Mouse (Mus musculus) E14TG2a.4 (cell line): ENCODE measurements around the gene Ak9.
A peak's percentile ranks its signal among the peaks of the same experiment; 100 is the strongest.

Experiments
- H3K27me3 ChIP-seq: 2 replicates; pipeline ENCODE4 v1.6.1; 2014; ENCODE audit warnings: low read length, control low read depth; ENCODE audit not compliant: insufficient read depth
- H3K36me3 ChIP-seq: 2 replicates; pipeline ENCODE4 v1.6.1; 2014; ENCODE audit warnings: low read length, control low read depth; ENCODE audit not compliant: insufficient read depth
- H3K4me1 ChIP-seq: replicated peaks from 2 replicates; pipeline ENCODE4 v1.6.1; 2014; ENCODE audit warnings: low read depth, low read length, control low read depth
- H3K4me3 ChIP-seq: replicated peaks from 2 replicates; pipeline ENCODE4 v1.5.1; 2014; ENCODE audit warnings: mild to moderate bottlenecking, low read length
- H3K9me3 ChIP-seq: 2 replicates; pipeline ENCODE4 v1.6.1; 2014; ENCODE audit warnings: low read length, control low read depth
- CTCF ChIP-seq: conservative IDR thresholded peaks from 2 replicates; pipeline ENCODE4 v1.5.1; 2014; ENCODE audit warnings: low read length
- NANOG ChIP-seq: IDR thresholded peaks from 2 replicates; pipeline ENCODE4 v1.6.1; 2014; ENCODE audit warnings: borderline replicate concordance, low read length, mixed read lengths
- POU5F1 ChIP-seq: IDR thresholded peaks from 2 replicates; pipeline ENCODE4 v1.6.1; 2014; ENCODE audit warnings: low read length, borderline replicate concordance

Ak9 gene

DNA sequence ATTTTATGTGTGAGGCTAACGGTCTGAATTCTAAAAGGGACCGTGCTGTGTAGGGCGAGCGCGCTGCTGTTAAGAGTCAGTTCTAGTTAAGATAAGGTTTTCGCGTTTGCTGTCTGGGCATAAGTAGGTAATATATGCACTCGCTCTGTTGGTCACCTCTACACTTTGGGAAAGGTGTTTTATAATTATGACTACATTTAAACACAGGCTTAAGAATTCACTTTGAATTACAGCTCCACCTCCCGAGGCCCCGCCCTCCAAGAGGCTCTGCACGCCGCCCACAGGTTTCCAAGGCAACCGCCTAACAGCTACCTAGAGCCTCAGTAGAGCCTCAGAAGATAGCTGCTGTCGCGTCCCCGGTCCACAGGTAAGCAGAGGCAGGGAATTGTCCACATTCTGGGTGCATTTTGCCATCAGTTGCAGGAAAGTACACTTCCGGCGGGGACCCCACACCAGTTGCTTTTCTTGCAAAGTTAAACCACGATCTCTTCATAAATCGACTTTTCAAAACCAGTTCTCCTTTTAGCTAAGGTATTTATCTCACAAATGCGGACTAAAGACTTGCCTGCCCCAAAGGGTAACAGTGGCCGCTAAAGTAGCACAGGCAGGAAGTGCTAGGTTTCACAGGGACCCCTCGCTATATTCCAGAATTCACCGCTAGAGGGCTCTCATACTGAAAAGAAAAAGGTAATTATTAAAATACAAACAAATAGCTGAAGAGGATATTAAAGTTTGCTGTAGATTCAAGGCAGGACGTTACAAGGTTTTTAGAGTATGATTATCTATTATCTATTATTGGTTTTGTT is at the start of gene Ak9:
Gene Ak9, plus strand, starts transcription at position 342 of the 806 bp plus-strand sequence.
- Histone ChIP-seq H3K9me3 (peaks cover 22% of the 10 kb centered on the region), H3K4me3 (peak within 1 kb of the TSS; percentile 98), H3K4me1 (peaks cover 44% of the 10 kb centered on the region), H3K36me3 (no peaks in the 10 kb centered on the region), H3K27me3 (no peaks in the 10 kb centered on the region)
- TF ChIP-seq CTCF (peak; percentile 94), POU5F1 (no peak)

- H3K9me3 ChIP-seq = no peaks in the 10 kb centered on the region
- no peak for TF ChIP-seq NANOG
- no peak for TF ChIP-seq POU5F1
- TF ChIP-seq CTCF = no peak
- no peaks in the 10 kb centered on the region for H3K27me3 ChIP-seq
- H3K4me3 ChIP-seq = no peak overlapping the region
- H3K4me1 ChIP-seq = peaks cover 14% of the 10 kb centered on the region
- H3K36me3 ChIP-seq = peaks cover 60% of the 10 kb centered on the region
Observed at GRCm38 (mm10) chr10:41260243-41261006, 43.4 kb upstream of the Ak9 start.

DNA sequence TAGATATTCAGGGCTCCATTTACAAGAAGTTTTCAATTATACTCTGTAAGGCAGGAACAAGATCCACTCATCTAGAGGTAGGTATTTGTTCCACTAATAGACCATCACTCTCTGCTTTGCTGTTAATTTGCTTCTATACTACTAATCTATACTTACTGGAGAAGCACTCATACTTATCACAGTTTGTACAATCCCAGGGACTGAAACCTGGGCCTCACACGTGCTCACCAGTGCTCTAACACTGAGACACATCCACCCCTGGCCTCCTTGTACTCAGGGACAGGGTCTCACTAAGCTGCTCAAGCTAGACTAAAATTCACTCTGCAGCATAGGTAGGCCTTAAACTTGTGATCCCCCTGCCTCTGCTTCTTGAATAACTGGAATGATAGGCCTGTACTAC is 42.6 kb upstream of the Ak9 start:
- Histone ChIP-seq H3K36me3 (peaks cover 54% of the 10 kb centered on the region), H3K4me3 (no peak overlapping the region), H3K27me3 (no peaks in the 10 kb centered on the region), H3K4me1 (peaks cover 14% of the 10 kb centered on the region), H3K9me3 (no peaks in the 10 kb centered on the region)
- no peak for TF ChIP-seq POU5F1
- TF ChIP-seq CTCF = no peak
- TF ChIP-seq NANOG = no peak

DNA sequence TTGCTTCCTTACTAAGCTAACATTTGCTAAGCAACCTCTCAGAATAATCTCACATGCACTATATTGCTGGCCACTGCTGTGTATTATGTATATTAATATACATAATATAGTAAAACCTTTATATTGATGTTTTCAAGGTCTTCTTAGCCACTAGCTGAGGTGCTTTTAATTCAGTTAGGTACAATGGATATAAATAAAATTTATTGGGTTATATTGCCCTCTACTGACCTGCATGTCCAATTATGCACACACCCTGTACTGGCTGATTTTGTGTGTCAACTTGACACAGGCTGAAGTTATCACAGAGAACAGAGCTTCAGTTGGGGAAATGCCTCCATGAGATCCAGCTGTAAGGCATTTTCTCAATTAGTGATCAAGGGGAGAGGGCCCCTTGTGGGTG is 41.9 kb upstream of the Ak9 start:
- no peak for TF ChIP-seq CTCF
- no peak for TF ChIP-seq NANOG
- no peak for TF ChIP-seq POU5F1
- no peaks in the 10 kb centered on the region for H3K9me3 ChIP-seq
- H3K36me3 ChIP-seq = peaks cover 59% of the 10 kb centered on the region
- no peak overlapping the region for H3K4me3 ChIP-seq
- H3K4me1 ChIP-seq = peaks cover 10% of the 10 kb centered on the region
- H3K27me3 ChIP-seq = no peaks in the 10 kb centered on the region

GRCm38 (mm10) chr10:41271860-41272259 is 31.9 kb upstream of the Ak9 start:
- Histone ChIP-seq H3K36me3 (peaks cover 53% of the 10 kb centered on the region), H3K27me3 (no peaks in the 10 kb centered on the region), H3K4me1 (no peaks in the 10 kb centered on the region), H3K4me3 (no peak overlapping the region), H3K9me3 (no peaks in the 10 kb centered on the region)
- no peak for TF ChIP-seq POU5F1
- TF ChIP-seq CTCF = peak; percentile 66
- TF ChIP-seq NANOG = no peak

DNA sequence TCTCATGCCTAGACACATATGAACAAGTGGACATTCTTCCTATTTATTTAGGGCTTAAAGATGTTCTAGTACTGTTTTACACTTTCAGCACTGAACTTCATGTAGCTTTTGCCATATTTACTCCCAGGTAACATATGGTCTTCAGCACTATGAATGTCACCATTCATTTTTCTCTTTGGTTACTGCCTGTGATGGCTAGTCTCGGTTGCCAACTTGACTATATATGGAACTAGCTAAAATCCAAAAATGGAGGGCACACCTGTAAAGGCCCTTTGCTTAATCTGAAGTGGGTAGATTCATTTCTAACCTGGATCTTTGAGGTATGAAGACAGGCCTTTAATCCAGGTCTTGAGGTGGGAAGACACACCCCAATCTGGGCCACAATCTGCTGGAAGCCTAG is 28.9 kb upstream of the Ak9 start:
- H3K27me3 ChIP-seq = no peaks in the 10 kb centered on the region
- no peaks in the 10 kb centered on the region for H3K9me3 ChIP-seq
- TF ChIP-seq POU5F1 = no peak
- H3K36me3 ChIP-seq = peaks cover 31% of the 10 kb centered on the region
- H3K4me1 ChIP-seq = no peaks in the 10 kb centered on the region
- H3K4me3 ChIP-seq = no peak overlapping the region

- H3K4me1 ChIP-seq = no peaks in the 10 kb centered on the region
- H3K9me3 ChIP-seq = no peaks in the 10 kb centered on the region
- no peaks in the 10 kb centered on the region for H3K27me3 ChIP-seq
- H3K36me3 ChIP-seq = peaks cover 31% of the 10 kb centered on the region
- H3K4me3 ChIP-seq = no peak overlapping the region
- TF ChIP-seq POU5F1 (no peak), NANOG (no peak)
Observed at GRCm38 (mm10) chr10:41278808-41279207, 25.0 kb upstream of the Ak9 start.

GRCm38 (mm10) chr10:41280177-41280576 is 23.6 kb upstream of the Ak9 start:
- H3K36me3 ChIP-seq = peaks cover 42% of the 10 kb centered on the region
- no peaks in the 10 kb centered on the region for H3K4me1 ChIP-seq
- TF ChIP-seq CTCF (no peak), POU5F1 (no peak), NANOG (no peak)
- no peak overlapping the region for H3K4me3 ChIP-seq
- no peaks in the 10 kb centered on the region for H3K9me3 ChIP-seq
- H3K27me3 ChIP-seq = no peaks in the 10 kb centered on the region

- TF ChIP-seq CTCF = no peak
- TF ChIP-seq NANOG = no peak
- TF ChIP-seq POU5F1 = no peak
- Histone ChIP-seq H3K9me3 (no peaks in the 10 kb centered on the region), H3K27me3 (no peaks in the 10 kb centered on the region), H3K4me3 (no peak overlapping the region), H3K4me1 (no peaks in the 10 kb centered on the region), H3K36me3 (peaks cover 45% of the 10 kb centered on the region)
Observed at GRCm38 (mm10) chr10:41280796-41281195, 23.0 kb upstream of the Ak9 start.
